Mouse (Mus musculus) layer of hippocampus, postnatal 10 days (tissue): ENCODE measurements around the gene Tcl1b4. TPM values are rescaled to one million over a fixed set of nuclear protein-coding genes. Genes with fewer than 3 reads are reported as not detected.
A peak's percentile ranks its signal among the peaks of the same experiment; 100 is the strongest.
"Not testable (repeated sequence)": the region's sequence is repeated elsewhere in the genome, so short reads cannot be mapped to it uniquely, and the experiment has no call there.

Experiments
- DNase-seq, 2 experiments: peaks; one replicate each; pipeline ENCODE4 v3.0.0; 2021; ENCODE audit warnings: low spot score in 2 of 2
- long read RNA-seq: library from polyadenylated mRNA; stranded (forward); transcript quantifications from one replicate; pipeline ENCODE4 v2.0.0, GENCODE M21; 2023
- total RNA-seq, 2 experiments: library from RNA; stranded (reverse); gene quantifications; 2 replicates each; pipeline ENCODE4 v1.2.3; 2021

Gene Tcl1b4
- not detected for total RNA-seq
- long read RNA-seq = 0 reads

DNA sequence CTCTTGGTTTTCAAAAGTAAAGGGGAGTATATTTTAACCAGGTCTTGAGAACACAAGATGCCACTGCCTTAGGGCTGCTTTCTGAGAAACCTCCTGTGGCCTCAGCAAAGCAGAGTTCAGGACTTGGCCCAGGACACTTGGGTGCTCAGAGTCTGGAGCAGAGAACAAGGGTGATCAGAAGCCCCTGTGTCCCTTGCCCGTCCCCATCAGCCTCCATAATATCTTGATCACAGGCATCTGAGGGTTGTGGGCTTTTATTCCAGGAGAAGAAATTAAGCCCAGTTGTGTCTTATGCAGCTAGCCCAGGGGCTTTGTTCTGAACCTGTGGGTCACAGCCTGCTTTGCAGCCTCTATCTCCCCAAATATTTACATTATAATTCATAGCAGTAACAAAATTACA lies at the start of gene Tcl1b4:
Gene Tcl1b4 (plus strand): TSS at position 301 of the 400 bp plus-strand sequence.
- not testable (repeated sequence) for DNase-seq

DNA sequence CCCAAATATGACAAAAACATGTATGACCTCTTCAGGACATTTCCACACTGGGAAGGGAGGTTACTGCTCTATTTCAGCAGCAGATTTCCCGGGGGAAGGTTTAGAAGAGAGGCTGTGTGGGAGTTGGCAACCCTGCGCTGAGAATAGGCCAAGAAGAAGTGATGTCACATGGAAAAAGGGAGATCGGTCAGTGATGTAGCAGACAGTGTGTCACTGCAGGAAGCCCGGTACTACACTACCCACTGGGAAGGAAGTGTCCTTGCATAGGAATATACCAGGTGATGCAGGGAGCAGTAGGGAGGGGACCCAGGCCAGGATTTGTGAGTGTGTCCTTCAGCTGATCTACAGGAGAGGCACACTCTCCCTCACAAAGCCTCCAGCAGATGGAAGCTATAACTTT lies 46.5 kb upstream of the Tcl1b4 start:
- DNase-seq = peak in 1 of 2 experiments; percentile 9

DNA sequence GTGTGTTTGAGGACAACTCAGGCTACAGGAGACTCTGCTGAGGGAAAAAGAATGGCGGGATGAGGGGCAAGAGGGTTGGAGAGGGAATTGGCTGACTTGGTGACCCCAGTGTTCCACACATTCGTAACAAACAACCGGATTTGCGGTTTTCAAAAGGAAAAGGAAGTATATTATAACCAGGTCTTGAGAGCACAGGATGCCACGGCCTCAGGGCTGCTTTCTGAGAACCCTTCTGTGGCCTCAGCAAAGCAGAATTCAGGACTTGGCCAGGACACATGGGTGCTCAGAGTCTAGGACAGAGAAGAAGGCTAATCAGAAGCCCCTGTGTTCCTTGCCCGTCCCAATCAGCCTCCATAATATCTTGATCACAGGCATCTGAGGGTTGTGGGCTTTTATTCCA lies 42.9 kb upstream of the Tcl1b4 start:
- no peak for DNase-seq

DNA sequence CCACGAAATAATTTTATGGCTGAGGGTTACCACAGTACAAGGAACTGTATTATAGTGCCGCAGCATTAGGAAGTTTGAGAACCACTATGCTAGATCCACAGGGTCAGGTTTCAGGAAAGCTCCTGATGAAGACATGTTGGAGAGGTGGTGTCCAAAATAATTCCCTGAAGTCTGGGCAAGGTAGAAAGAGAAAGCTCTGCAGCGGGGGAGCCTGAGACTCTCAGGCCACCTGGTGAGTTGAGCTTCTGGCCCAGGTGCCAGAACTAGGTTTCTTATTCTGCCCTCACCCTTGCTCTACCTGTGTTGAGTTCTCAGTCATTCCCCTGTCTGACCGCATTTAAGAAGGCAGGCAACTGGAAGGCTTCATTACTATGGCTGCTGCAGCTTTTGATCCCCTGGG lies 42.4 kb upstream of the Tcl1b4 start, which contains the start of gene Tcl1b1:
Gene Tcl1b1 (plus strand): TSS at position 301 of the 400 bp plus-strand sequence.
- no peak for DNase-seq

DNA sequence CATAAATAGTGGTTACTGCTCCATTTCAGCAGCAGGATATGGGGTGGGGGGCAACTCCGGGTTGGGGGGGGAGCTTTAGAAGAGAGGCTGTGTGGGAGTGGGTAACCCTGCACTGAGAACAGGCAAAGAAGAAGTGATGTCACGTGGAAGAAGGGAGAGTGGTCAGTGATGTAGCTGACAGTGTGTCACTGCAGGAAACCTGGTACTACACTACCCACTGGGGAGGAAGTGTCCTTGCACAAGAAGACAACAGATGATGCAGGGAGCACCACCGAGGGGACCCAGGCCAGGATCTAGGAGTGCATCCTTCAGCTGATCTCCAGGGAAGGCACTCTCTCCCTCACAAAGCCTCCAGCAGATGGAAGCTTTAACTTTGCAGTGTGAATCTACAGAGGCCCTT lies 35.0 kb upstream of the Tcl1b4 start:
- no peak for DNase-seq

DNA sequence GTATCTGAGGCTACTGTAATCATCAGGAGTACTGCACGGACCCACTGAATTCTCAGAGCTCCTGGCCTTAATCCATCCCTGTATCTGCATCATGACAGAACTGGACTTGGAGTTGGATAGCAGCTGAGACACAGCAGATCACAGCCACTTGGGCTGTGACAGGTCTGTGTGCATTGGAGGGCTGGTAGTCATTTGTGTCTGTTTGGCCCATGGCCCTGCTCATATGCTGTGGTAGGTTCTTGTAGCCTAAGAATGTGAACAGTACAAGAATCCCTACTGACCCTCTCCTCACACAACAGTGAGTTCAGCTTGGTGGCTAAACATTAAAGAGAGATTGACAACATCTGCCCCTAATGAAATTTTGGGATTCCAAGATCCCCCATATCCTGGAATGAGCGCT lies 28.4 kb upstream of the Tcl1b4 start:
- DNase-seq = no peak

DNA sequence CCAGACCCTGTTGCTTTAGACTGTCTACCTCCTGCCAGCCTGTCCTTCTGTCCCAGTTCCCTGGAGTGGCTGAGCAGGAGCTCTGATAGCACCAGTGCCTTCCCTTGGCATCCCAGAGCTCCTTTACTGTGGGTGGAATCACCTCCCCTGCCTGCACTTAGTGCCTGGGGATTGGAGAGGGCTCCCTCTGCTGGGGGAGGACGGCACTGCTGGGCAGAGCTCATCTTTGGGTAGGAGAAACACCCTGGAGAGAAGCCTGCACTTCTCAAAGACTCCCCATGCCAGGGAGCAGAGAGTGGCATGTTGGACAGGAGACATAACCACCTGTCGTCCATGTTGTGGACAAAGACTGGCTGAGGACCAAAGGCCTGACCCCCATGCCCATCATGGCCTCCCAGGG lies 27.4 kb upstream of the Tcl1b4 start:
- peak; percentile 61 to 66 for DNase-seq

DNA sequence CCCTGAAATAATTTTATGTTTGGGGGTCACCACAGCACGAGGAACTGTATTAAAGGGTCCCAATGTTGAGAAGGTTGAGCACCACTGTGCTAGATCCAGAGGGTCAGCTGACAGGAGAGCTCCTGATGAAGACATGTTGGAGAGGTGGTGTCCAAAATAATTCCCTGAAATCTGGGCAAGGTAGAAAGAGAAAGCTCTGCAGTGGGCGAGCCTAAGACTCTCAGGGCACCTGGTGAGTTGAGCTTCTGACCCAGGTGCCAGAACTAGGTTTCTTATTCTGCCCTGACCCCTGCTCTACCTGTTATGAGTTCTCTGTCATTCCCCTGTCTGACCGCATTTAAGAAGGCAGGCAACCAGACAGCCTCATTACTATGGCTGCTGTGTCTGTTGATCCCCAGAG lies 25.7 kb upstream of the Tcl1b4 start, which contains the start of gene Tcl1b5:
Gene Tcl1b5 (plus strand): TSS at position 301 of the 400 bp plus-strand sequence.
- not testable (repeated sequence) for DNase-seq

DNA sequence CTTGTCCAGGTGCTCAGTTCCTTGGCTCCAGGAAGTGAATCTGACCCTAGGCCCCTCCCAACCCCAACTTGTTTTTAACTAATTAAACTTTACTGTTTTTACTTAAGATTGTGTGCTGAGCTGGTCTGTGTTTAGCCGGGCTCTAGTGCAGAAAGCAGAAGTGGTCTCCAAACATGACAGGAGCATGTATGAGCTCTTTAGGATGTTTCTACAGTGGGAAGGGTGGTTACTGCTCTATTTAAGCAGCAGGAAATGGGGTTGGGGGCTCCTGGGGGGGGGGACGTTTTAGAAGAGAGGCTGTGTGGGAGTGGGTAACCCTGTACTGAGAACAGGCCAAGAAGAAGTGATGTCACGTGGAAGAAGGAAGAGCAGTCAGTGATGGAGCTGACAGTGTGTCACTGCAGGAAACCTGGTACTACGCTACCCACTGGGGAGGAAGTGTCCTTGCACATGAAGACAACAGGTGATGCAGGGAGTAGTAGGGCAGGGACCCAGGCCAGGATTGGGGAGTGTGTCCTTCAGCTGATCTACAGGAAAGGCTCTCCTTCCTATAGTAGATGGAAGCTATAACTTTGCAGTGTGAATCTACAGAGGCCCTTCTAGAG lies 20.6 kb upstream of the Tcl1b4 start:
- not testable (repeated sequence) for DNase-seq

DNA sequence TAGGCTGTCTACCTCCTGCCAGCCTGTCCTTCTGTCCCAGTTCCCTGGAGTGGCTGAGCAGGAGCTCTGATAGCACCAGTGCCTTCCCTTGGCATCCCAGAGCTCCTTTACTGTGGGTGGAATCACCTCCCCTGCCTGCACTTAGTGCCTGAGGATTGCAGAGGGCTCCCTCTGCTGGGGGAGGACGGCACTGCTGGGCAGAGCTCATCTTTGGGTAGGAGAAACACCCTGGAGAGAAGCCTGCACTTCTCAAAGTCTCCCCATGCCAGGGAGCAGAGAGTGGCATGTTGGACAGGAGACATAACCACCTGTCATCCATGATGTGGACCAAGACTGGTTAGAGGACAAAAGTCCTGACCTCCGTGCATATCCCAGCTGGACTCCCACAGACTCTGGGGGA lies 12.8 kb upstream of the Tcl1b4 start:
- peak in 1 of 2 experiments; percentile 13 for DNase-seq

DNA sequence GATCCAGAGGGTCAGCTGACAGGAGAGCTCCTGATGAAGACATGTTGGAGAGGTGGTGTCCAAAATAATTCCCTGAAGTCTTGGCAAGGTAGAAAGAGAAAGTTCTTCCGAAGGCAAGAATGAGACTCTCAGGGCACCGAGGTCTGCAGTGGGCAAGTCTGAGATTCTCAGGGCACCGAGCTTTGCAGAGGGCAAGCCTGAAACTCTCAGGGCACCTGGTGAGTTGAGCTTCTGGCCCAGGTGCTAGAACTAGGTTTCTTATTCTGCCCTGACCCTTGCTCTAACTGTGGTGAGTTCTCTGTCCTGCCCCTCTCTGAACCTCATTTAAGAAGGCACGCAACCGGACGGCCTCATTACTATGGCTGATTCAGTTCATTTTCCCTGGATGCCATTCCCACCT lies 11.0 kb upstream of the Tcl1b4 start, which contains the start of gene Tcl1b3:
Gene Tcl1b3 (plus strand): TSS at position 301 of the 400 bp plus-strand sequence.
- not testable (repeated sequence) for DNase-seq

DNA sequence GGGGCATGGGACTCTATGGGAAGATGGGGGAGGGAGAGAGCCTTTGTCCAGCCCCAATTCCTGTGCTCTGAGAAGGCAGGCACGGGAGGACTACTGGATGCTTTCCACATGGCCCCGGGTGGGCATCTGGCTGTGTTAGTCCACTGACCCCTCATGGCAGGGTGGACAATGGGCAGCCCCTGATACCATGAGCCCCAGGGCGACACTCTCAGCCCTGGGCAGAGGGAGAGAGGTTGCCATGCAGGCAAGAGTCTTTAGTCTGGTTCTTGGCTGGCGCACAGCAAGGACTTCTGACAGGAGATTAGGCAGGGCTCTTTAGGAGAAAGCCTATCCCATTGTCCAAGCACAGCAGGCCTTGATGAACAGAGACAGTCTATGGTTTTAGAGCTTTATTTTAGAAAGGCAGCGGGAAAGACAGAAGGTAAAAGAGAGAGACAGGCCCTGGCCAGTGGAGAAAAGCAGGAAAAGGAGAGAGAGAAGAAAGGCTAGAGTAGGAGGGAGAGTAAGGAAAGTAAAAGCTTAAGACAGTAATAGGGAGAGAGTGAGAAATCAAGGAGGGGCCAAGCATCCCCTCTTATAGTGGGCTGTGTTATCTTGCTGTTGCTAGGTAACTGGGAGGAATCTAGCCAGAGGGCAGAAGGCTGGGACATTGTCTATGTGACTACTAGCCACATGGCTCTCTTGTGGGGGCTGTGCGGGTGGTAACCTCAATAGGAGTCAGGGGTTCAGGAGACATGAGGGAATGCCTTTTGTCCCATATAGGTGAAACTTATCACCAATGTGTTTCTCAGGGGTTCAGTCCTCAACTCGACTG lies 1.9 kb upstream of the Tcl1b4 start:
- DNase-seq = not testable (repeated sequence)

DNA sequence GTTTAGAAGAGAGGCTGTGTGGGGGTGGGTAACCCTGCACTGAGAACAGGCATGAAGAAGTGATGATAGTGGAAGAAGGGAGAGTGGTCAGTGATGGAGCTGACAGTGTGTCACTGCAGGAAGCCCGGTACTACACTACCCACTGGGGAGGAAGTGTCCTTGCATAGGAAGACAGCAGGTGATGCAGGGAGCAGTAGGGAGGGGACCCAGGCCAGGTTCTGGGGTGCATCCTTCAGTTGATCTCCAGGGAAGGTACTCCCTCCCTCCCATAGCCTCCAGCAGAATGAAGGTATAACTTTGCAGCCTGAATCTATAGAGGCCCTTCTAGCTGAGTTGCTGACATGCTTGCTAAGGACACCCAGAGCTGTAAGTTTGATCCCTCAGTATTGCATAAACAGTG lies 5.3 kb downstream of the Tcl1b4 start:
- DNase-seq = no peak

DNA sequence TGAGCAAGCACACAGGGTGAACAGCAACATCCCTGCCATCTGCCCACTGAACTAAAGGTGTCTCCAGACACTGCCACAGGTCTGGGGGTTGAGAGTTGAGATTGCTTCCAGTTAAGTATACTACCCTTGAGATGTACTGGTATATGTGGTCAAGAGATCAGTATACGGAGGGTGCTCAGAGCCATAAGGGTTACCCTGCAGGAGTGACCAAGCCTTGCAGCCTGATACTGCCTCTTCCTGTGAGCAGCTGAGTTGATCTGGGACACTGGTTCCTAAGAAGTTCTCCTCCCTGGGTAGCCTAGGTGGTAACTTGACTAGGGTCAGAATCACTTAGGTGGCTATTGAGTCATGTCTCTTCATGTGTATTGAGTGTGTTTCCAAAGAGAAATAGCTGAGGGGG lies 6.7 kb downstream of the Tcl1b4 start:
- no peak for DNase-seq

DNA sequence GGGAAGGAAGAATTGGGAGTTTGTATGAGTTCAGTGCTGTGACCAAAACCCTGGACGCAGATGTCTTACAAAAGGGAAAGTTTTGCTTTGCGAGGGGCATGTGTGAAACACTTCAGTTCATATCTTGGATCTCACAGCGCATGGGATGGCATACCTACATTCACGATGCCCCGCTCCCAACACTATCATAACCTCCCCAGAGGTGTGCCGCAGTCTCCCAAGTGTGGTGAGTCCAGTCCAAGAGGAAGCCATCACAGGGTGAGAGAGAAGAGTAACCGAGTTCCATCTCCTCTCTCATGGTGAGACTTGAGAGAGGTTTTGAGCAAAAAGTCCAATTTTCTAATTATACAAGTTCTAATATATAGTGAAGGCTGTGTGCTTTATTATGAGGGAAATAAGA lies 7.5 kb downstream of the Tcl1b4 start:
- DNase-seq = no peak

DNA sequence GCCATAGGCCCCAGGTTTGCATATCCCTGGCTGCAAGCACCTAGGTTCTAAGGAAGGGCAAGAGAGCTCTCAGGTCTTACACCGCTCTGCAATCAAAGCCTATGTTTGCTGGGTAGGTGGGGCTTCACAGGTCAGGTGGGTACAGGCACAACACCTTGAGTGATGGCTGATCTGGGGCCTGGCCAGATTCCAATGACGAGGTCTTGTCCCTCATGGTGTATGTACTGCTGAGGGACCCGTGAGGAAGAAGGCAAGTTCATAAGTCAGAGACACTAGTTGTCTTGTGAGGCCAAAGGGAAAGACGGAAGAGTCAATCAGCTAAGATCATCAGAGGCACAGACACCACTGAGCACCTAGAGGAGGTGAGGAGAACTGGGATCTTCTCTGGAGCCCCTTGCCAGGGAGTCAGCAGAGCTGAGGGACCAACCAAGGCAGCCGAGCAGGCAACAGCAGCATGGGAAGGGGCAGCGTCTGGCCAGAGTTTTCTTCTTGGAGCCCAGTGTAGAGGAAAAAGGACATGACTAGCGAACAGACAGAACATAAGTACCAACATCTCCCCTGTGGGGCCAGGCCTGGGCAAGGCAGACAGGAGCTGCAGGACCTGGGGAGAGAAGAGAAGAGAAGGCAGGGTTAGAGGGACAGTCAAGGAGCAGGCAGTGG lies 15.5 kb downstream of the Tcl1b4 start:
- DNase-seq = no peak

DNA sequence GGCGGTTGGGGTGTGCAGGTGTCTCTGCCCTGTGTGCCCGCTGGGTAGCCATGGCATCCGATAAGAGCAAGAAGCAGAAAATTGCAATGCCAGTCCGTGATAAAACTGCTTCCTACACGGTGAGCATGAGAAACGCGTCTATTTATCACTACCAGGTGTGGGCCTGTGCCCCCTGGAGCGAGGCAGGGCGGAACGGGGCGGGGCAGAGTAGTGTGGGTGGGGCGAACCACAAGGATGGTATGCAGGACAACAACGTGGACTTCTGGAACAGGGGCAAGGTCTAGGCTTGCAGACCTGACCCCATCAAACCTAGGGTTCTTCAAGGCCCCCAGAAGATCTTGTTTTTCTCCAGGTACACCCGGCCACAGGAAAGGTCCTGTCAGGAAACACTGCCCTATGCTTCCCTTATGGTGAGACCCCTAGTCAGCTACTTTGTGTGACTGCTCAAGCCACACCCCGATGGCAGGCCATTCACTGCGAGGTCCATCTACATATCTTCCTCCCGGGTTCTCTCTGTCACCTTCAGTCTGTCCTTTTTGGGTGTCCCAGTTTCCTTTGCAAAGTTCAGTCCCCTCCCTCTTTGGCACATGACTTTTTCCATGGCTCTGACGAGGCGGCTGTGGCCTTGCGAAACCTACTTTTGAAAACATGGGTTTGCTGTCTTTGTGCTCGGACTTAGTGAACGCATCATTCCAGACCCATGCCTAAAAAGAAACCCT lies 21.0 kb downstream of the Tcl1b4 start, which contains the start of gene Tcl1:
Gene Tcl1 (minus strand): TSS at position 193 of the 719 bp plus-strand sequence.
- DNase-seq = no peak

DNA sequence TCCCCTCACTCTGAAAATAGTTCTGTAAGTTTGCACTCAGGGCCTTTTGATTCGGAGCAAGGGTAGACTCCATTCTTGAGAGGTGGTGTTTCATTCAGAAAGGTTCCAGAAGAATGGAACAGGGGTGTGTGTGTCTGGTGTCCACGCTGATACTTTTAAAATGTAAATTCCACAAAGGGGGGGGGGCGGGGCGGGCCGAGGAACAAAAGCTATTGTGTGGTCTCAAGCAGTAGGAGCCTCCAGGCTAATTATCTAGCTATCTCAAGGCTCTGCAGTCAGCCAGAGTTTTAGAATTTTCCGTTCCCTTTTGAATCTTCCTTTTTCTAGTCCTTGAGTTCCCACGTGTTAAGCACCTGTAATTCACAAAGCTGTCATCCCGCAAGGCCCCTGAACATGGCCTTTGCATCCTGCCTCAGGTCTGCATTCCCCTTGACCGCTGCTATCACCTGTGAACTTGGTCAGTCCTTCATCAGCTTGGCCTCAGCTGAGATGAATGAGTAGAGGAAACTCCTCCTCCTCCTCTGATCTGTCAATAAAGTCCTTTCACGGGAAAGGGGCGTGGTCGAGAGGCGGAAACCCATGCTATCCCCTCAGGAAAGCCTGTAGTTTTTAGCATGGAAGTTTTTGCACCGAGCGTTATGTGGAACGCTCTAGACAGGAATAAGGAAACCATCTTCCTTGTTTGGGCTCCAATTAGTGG lies 23.0 kb downstream of the Tcl1b4 start:
- no peak for DNase-seq

DNA sequence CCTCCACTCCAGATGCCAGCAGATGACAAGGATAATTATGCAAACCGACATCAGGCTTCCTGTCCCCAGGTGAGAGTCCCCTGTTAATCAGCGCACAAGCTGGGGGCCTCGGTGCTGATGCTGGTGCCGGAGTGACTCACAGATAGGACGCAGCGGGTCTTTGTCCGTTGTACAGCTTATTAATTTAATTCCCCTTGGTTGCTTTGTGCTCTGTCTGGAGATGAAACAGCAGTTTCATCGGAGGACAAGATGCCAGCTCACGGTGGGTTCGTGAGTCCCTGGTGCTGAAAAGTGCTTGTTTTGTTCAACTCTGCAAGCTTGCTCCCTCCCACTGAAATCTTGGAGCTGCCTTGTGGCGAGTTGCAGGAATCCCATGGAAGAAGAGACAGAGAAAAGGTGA lies 32.6 kb downstream of the Tcl1b4 start:
- no peak for DNase-seq

DNA sequence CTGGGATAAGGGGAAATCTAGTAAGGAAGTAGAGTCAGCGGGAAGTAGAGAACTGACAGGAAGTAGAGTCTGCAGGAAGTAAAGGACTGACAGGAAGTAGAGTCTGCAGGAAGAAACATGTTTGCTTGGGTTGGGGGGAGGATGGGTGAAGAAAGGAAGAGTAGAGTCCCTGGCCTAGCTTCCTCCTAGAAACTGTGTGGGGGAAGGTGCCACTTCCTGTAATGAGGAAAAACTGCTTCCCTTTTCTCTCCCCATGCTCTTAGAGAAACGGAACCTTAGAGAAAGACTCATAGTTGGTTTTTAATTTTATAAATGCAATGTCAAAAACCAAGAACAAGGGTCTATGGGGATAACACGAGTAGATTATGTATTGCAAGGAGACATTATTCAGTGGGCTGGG lies 33.3 kb downstream of the Tcl1b4 start:
- DNase-seq = no peak

DNA sequence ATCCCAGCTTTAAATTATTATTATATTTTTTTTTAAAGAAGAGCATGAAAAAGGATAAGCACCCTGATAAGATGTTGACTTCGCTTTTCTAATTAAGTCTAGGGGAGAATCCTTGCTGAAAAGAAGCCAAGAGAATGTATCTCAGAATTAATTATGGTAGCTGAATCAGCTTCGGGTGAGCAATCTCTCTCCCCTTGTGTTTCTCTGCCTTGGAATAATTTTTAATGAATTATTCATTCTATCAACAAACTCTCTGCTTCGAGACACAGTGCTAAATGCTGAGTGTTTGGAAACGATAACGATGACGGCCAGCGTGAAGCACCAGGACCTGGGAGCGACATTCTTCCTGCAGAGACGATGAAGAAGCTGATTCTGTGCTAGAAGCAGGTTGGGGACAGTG lies 37.3 kb downstream of the Tcl1b4 start:
- DNase-seq = no peak
